Mouse (Mus musculus): ENCODE results near the gene BC035044.
"Not testable (repeated sequence)": the region's sequence is repeated elsewhere in the genome, so short reads cannot be mapped to it uniquely, and the experiment has no call there.

Gene BC035044

GRCm38 (mm10) chr6:128890948-128891355 lies at the start of gene BC035044:
BC035044 (minus strand) TSS chr6:128891126.
- no peak for DNase-seq

- not testable (repeated sequence) for DNase-seq
These were observed 45.2 kb upstream of the BC035044 start for GRCm38 (mm10) chr6:128935889-128936665.

- DNase-seq = not testable (repeated sequence)
These were observed 43.2 kb upstream of the BC035044 start, which contains the start of gene Clec2g for GRCm38 (mm10) chr6:128934081-128934480. Clec2g (plus strand) TSS chr6:128934381.

DNA sequence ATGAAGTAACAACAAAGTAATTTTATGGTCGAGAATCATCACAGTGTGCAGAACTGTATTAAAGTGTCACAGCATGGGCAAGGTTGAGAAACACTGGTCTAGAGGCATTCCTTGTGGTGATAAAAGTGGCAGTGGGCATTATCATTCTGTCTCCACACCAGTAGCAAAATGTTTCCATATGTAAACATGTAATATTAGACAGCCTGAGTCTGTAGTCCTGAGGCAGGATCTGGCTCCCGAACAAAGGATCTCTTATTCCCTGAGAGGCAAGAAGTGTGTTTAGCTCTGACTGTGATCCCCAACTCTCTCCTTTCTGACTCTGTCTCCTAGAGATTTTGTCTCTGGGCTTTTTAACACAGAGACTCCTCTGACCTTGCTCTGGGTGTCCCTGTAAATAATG lies 42.1 kb upstream of the BC035044 start:
- DNase-seq = no peak

DNA sequence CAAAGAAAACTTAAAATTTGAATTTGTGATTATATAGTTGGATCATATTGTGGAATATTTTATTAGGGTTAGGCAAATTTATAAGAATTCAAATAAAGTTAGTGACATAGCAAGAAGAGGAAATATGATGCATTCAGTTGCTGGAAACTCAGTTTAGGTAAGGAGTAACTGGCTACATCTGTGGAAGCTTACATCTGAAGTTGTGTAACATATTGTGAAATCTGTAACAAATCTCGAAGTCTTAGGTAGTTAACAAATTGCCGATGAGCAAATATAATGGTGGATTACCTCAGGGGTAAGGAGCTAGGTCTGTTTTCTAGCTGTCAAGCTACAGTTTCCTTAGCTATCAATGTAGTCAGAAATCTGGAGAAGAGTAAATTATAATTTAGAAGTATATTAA lies 26.4 kb upstream of the BC035044 start:
- no peak for DNase-seq

DNA sequence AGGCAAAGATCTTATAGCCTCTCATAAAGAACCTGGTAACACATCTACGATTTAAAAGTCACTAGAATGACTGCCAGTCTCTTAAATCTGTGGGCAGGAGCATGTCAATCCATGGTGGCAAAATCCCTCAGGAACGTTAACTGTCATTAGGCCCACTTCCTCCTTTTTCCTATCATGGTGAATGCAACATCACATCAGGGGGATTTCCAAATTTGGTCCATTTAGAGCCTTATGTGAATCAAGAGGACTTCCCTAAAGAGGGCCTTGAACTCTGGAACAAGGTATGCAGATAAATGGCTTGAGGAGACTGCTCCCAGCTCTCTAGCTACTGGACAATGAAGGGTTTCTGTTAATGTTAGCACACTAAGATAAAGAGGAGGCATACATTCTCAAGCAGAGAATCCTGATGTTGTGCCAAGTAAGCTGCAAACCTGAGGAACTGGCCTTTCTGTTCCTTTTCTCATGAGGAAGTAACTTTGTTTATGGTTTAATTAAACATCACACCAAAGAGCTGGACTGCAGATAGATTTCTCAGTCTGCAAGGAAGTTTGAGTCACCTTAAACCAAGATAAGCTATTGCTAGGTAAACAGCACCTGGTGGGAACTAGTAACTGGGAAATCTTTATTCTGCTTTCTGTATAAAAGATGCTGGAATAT lies 22.8 kb upstream of the BC035044 start:
- DNase-seq = no peak

GRCm38 (mm10) chr6:128900796-128901552 lies 10.0 kb upstream of the BC035044 start:
- not testable (repeated sequence) for DNase-seq

DNA sequence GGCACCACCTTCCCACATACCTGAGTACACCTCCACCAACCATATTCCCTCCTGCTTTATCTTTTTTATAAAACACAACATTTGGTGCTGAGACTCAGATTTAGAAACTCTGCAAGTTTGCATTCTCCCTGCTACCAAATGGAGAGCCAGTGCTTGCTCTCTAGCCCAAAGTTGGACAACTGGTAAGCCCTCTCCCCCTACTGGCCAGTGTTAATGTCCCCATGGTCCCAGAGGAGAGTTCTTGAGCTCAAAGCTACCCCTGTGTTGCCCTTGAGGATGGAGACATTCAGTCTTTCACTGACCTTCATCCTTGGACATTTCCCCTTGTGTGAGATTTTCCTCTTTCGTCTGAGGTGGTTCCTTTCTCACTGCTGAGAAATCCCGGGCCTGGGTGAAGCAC lies 9.1 kb upstream of the BC035044 start:
- DNase-seq = no peak

DNA sequence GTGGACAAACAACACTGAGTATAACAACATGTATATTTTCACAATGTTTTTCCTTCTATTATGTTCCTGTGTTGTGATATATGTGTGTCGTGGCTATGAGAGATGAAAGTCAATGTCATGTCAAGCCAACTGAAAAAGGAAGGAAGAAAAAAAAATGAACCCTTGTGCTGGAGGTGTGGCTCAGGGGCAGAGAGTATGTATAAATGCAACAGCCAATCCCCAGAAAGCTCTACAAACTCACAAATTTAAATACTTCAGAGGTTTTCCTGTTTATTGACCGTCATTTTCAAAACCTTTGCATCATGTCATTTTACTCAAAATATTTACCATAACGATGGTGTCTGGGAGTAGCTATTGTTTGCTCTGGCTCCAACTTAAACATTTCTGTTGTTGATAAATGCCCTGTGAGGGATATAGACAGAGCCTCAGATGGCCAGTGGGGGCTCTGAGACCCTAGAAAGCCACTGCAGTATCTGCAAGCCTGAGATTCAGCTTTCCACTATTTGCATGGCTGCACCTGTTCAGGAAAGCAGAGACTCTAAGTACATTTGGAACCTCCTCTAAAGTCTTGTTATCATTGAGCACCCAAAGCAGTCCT lies 4.6 kb upstream of the BC035044 start:
- no peak for DNase-seq

- no peak for DNase-seq
These were observed 2.1 kb downstream of the BC035044 start for GRCm38 (mm10) chr6:128888834-128889233.

DNA sequence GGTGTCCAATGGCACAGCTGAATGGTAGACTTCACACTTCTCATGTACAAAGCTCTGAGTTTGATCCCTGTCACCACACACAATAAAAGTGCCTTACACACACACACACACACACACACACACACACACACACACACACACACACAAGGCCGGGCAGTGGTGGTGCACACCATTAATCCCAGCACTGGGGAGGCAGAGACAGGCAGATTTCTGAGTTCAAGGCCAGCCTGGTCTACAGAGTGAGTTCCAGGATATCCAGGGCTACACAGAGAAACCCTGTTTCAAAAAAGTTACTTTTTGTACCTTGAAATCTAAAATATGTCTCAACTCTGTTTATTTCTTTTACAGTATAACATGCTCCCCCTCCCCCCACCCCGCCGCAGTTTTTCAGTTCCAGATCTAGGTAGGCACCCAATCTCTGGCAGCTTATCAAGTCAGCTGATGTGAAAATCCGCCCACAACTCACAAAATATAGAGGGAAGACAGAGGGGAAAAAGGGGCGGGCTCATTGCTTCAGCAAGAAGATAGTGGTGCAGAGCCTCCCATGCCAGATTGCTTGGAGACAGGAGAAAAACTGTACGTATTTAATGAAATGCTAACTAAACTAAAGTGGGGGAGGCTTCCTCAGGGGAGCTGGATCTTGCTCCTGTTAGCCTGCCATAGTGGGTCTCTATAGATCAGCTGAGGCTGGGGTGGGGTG lies 3.7 kb downstream of the BC035044 start, which contains the start of gene Clec2i:
Gene Clec2i, plus strand, starts transcription at position 498 of the 700 bp plus-strand sequence.
- not testable (repeated sequence) for DNase-seq

- no peak for DNase-seq
These were observed 18.9 kb downstream of the BC035044 start for GRCm38 (mm10) chr6:128871910-128872610.

- DNase-seq = no peak
These were observed 22.1 kb downstream of the BC035044 start for GRCm38 (mm10) chr6:128868861-128869260.

DNA sequence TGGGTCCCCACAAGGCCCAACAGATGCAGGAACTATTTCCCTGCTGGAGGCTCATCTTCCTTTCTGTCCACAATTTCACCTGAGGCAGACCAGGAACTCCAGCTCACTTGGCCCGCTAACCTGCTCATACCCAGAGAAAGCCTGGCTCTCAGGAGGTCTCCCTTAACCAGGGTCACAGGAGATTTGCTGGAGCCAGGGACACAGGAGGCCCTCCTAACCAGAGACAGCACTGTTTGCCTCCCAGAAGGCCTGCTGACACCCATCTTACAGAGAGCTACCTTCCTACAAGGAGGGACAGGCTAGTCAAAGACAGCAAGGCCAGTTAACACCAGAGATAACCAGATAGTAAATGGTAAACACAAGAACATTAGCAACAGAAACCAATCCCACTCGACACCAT lies 33.0 kb downstream of the BC035044 start:
- no peak for DNase-seq

GRCm38 (mm10) chr6:128856250-128856649 lies 34.7 kb downstream of the BC035044 start:
- peak; percentile 69 to 72 for DNase-seq

GRCm38 (mm10) chr6:128855477-128855876 lies 35.4 kb downstream of the BC035044 start:
- DNase-seq = no peak

- no peak for DNase-seq
These were observed 36.0 kb downstream of the BC035044 start for GRCm38 (mm10) chr6:128854895-128855294.

- DNase-seq = peak; percentile 55 to 73
These were observed 36.7 kb downstream of the BC035044 start for GRCm38 (mm10) chr6:128854024-128854820.

DNA sequence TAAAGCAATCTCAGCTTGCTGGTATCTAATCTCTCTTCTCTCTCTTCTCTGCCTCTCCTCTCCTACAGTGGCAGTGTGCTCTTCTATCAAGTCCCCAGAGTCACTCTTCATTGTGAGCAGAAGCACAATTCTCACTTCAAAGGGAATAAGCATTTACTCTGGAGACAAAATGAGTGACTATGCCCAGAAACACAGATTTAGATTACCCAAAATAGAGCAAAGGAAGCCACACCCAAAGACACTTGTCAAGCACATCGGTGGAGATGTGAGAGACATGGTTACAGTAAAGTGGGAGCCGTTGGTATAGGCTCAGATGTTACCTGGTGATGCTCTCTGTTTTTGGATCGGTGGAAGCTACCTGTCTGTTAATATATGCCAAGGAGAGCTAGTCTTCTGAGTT lies 38.2 kb downstream of the BC035044 start:
- no peak for DNase-seq

- no peak for DNase-seq
These were observed 39.8 kb downstream of the BC035044 start for GRCm38 (mm10) chr6:128851151-128851550.

GRCm38 (mm10) chr6:128850671-128851070 lies 40.3 kb downstream of the BC035044 start:
- no peak for DNase-seq
